Mouse (Mus musculus) left cerebral cortex, adult 9 months (tissue): ENCODE data around the gene Pnpo.

Source experiments
- DNase-seq, 2 experiments: peaks; one replicate each; pipeline ENCODE4 v3.0.0; 2022; ENCODE audit warnings: low spot score in 2 of 2

The Pnpo gene

DNA sequence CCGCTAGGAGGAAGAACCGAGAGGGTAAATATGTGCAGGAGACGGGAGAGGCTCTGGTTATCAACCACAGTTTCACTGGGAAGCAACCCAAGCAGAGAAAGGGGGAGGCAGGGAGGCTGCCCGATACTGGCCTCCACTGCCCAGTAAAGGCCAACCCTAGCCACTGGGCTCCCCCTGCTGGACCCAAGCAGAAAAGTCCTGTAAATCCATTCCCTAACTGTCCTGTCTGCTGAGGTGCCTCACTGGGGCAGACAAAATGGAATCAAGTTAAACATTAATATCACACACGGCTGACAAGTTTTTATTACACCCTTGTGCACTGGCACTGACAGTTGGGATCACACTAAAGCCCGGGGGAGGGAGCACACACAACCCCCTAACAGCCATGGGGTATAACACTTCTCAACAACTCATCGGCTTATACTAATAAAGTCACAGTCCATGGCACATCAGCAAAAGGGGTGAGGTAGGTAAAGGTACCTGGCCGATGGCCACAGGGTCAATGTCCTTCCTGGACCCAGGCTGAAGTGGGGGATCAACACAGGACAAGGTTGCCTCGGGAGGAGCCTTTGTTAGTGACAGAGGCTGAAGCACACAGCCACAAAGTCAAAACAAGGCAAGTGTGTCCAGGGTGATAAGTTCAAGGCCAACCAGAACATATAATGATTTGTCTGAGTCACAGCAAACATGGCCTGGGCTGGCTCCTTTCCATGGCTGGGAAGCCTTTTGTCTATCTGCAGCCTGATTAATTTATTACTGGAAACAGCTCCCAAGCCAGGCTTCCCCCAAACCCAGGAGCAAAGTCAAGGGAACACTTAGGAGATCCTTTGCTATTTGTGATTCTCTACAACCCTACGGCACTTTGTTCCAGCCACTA is 6.0 kb downstream of the Pnpo start:
- DNase-seq = no peak

DNA sequence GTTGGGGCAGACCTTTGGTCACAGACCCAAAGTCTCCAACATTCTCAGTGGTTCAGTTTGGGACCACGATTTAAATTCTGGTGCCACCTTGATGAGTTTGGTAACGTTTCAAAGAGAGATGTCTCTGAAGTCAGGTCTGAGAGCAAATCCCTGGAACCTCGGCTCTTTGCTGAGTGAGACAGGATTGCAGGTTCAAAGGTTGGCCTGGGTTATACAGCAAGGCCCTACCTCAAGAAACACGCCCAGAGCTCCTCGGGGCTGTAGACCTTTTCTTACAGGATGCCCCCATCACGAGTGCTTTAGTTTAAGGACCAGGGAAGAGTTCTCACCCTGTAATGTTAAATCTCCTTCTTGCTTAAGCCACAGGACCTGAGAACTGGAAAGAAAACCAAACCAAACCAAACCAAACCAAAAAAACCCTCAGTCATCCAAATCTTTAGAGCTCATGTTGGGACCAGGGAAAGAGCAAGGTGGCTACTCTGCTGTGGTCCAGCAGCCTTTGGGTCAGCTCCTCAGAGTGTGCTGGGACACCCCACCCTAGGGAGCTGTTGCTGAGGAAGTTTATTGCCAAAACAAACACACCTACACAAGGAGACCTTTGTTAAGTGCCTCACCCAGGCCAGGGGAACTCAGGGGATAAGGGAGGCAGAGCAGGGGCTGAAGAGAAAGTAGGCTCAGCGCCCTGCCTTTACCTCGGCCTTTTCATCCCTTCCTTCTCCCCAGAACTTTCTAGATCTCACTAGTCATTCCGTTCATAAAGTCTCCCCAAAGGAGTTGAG is 7.7 kb downstream of the Pnpo start:
- DNase-seq = no peak

DNA sequence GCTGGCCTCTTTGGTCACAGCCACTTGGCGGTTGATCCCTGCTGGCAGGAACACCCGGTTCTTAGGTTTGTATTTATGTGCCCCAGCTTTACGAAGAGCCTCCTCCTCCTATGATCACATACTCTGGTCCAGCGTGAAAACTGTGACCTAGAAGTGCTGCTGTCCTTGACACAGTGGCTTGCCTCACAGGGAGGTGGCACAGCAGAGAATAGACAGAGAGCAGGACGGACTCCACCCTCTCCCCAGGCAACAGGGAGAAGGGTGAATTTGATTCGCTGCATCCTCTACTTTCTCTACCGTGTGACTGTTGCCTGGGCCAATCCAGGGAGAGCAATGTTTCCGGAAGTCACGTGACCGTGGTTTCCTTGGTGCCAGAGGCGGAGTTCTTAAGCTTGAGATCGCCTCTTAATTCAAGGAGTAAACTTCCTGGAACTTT is 8.8 kb downstream of the Pnpo start:
- DNase-seq = peak in 1 of 2 experiments; percentile 64

DNA sequence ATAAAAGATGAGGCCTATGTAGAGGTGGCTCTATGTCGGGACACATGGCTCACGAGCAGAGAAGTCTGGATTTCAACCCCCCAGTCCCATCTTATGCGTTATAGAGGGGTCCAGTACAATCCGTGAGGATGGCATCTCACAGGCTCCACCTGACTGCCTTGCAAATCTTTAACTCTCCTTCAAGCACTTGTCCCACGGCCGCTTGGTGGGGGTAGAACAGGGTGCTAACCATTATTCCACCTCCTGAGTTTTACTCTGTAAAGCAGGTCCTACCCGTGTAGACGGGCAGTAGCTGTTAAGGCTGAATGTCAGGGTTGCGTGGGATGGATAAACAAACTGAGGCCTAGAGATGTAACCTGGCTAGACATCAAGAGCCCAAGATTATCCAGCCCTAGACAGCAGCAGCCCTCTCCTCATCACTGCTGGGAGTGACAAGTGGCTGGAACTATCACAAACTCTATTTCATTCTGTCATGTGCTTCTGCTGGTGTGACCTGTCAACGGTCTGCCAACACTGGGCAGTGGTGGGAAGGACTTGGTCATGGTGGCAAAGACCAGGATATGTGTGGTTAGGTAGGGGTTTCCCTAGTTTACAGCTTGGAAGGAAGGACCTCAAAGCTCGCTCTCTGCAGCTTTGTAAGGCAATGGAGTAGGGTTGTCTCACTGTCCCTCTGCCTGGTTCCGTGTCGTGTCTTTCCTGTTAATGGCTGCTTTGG is 10.1 kb downstream of the Pnpo start:
- DNase-seq = no peak

DNA sequence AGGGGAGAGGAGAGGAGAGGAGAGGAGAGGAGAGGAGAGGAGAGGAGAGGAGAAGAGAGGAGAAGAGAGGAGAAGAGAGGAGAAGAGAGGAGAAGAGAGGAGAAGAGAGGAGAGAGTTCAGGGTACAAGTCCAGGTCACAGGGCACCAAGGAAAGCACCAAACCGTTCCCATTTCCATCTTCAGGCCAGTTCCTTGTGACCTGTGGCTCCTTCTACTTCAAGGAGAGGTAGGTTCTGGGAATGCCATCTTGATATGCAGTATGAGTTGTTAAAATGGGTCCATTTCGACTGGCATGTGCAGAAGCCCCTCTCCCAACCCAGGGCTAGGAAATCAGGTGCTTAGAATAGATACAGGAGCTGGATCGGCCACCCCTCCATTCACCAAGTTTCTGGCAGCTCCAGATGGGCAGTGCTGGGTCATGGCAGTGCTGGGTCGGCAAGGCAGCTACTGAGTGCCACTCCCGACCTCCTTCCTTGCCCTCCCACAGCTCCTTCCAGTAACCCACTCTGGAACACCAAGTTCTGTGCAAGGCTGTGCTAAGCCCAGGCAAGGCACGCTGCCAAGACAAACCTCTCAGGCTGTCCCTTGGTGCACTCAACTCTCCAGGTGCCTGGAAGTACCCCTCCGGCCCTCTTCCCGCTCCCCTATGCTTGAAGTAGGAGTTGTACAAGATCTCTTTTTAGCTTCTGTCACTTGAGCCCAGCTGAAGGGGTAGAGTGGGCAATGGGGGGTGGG is 12.3 kb downstream of the Pnpo start:
- DNase-seq = no peak

DNA sequence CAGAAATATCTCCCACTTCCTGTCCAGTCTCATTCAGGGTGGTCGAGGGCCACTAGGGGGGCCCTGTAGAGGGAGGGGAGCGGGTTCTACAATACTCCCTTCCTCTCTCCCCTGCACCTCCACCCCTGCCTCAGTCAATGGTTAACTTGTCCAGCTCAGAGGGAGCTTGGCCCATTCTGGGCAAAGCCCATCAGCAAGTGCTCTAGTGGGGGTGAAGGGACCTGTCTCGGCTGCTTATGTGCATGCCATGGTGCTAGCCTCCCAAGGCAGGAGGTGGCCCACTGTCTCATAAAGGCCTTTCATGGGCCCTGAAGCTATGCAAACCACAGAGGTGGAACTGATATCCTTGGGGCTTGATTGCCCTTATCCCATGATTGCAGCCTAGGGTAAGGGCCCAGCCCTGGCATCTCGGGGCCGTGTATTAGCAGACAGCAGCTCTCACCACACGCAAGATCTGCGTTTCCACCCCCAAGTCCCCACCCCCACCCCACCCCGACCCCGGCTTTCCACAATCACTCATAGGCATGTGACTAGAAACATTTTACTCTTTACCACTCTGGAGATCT is 13.9 kb downstream of the Pnpo start:
- no peak for DNase-seq

DNA sequence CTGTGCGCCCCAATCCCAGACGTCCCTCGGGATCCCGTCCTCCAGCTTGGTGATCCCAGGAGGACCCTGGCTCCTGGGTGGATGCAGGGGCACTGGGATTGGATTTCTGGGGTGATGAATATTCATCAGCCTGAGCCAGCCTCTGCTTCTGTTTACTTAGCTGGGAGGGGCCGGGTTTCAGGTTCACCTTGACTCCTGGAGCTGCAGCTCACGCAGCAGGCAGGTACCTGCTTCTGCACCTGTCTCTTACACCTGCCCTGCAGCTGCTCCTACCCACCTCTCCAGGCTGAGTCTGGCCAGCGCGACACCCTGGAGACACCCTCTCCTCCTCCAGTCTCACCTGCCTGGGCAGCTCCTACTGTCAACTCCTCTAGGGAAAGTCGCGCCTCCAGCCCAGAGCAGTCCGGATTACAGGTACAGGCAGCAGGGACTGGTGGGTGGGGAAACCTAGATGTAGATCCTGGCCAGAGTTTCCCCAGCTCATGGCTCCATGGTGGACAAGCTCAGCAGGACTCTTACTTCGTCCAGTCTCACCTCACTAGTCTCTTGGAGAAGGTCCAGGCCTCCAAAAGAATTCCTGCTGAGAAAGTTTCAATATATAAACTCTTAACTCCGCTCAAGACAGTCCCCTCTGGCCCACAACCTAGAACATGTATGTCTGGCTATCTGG is 14.6 kb downstream of the Pnpo start:
- DNase-seq = no peak

DNA sequence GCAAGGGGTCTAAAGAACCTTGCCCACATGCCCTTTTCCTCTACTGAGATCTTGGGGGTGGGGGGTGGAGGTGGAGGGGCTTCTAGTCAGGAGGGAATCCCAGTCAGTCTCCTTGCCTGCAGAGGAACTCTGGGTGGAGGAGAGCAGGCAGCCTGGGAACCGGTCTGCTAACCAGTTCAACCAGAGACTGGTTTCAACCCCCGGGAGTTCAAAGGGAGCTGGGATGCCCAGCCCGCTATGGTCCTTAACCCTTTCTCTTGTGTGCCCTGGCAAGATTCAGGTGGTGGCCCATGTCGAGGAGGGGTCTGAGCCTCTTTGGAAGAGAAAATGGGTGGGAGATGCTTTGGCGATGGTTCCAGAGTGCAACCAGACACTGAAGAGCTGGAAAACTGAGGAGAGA is 15.1 kb downstream of the Pnpo start:
- DNase-seq = no peak

DNA sequence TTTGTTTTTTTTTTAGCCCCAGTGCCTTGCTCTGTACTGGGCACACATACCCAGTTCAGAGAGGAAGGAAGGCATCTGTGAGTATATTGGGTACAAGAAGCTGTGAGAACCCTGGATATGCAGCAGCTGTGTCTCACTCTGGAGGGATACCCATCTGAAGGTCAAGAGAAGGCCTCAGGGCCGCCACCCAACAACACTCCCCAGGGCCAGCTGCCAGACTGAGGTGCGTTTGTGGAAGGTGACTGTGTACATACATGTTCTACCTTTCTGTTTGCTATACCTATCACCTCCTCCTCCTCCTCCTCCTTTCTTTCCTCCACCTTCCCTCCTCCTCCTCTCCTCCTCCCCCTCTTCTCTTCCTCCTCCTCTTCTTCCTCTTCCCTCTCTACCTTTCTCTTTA is 15.7 kb downstream of the Pnpo start, which contains the start of gene Prr15l:
Gene Prr15l (plus strand): TSS at position 17 of the 400 bp plus-strand sequence.
- DNase-seq = no peak

DNA sequence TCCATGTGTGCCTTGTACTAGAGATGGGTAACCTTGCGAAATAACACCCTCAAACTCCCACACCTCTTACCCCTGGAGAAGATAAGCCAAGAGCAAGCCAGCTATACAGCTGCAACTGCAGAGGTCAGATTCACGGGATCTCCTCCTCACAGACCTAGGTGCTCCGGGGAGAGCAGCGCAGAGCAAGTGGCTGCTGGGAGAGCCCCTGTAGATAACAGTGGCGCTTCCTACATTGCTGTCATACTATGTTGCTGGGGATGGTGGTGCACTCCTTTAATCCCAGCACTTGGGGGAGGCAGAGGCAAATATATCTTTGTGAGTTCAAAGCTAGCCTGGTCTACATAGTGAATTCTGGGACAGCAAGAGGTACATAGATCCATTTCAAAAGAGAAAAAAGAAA is 17.2 kb downstream of the Pnpo start:
- no peak for DNase-seq

DNA sequence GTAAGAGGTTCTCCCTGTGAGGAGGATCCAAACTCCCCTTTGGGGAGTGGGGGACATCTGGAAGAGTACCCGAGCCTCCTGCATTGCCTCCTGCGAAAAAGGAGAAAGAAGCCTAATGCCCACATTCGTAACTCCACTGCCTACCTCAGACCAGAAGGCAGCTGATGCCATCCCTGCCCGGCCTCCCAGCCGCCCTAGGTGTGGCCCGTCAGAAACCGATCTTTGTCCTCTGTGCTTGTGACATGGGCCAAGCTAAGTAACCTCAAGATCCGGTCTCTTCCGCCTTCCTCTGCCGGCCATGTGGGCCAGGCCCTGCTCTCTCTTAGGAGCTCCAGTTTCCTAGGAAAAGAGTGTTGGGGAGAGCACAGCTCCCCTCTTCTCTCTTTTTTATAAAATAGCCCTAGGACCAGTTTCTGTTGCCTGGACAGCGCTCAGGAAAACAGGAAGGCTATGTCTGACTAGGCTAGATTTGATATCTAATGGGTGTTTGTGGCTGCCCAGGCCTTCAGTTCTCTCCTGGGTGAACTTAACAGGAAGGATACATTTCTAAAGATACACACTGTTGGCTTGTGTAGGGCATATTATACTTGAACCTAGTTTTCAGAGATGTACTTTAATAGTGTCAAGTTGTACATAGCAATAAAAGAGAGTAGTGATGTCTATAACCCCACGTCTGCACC is 18.2 kb downstream of the Pnpo start:
- DNase-seq = no peak

DNA sequence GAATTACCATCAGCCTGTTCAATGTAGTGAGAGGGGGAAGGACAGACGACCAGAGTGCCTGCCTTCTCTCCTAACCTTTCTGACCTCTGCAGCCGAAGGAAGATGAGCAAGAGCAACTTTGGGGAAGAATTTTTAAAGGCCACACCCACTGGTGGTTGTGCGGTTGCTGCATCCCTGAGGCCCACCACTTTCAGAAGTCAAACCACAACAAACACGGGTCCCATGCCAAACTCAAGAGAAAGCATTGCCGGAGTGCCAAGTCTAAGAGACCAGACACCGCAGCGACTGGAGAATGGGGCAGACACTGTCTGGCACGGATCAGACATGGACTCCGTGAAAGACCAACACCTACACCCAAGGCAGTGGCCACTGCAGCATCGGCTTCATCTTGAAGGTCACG is 18.9 kb downstream of the Pnpo start:
- no peak for DNase-seq

DNA sequence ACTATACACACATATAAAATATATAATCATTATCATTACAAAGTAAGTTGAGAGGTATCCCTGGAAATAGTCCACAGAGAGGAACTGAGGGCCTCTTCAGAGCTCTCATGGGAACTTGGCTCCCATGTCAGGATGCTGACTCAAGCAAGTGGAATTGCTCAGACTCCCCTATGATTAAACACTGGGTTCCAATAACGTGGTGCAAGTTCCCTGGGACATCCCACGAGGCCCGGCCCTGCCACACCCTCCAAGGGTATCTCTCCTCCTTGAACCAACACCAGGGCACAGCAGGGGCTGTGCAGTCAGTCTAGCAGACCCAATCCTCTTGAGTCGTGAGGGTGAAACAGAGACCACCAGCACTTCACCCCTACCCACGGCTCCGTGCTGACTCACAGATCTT is 24.8 kb downstream of the Pnpo start:
- DNase-seq = no peak

DNA sequence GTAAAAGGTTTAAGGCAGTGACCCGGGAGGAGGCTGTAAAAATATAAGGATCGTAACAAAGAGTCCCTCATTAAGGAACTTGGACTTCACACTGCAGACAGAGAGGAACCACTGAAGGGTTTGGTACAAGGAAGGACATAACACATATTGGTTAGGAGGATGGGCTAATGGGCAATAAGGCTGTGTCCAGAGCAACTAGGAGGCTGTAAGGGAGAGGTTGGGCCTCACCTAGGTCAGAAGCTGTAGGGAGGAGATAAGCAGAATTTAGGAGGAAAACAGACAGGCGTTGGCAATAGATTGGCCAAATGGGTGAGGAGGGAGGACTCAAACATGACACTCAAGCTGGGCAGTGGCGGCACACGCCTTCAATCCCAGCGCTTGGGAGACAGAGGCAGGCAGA is 26.4 kb downstream of the Pnpo start:
- no peak for DNase-seq

DNA sequence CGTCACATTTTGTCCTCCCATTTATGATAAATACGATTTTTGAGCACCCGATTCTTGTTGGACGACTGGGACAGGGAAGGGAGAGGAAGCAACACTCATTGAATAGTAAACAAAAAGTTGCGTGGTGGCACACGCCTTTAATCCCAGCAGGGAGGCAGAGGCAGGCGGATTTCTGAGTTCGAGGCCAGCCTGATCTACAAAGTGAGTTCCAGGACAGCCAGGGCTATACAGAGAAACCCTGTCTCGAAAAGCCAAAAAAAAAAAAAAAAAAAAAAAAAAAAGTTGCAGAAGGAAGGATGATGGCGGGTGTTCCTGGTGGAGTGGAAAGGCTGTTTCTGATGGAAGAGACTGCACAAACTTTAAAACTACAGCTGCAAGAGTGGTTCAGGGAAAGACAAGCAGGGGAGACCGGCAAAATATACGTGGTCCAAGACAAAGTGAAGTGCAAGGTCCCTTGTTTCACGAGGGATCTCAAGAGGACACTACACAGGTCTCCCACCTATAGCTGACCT is 26.8 kb downstream of the Pnpo start:
- no peak for DNase-seq

DNA sequence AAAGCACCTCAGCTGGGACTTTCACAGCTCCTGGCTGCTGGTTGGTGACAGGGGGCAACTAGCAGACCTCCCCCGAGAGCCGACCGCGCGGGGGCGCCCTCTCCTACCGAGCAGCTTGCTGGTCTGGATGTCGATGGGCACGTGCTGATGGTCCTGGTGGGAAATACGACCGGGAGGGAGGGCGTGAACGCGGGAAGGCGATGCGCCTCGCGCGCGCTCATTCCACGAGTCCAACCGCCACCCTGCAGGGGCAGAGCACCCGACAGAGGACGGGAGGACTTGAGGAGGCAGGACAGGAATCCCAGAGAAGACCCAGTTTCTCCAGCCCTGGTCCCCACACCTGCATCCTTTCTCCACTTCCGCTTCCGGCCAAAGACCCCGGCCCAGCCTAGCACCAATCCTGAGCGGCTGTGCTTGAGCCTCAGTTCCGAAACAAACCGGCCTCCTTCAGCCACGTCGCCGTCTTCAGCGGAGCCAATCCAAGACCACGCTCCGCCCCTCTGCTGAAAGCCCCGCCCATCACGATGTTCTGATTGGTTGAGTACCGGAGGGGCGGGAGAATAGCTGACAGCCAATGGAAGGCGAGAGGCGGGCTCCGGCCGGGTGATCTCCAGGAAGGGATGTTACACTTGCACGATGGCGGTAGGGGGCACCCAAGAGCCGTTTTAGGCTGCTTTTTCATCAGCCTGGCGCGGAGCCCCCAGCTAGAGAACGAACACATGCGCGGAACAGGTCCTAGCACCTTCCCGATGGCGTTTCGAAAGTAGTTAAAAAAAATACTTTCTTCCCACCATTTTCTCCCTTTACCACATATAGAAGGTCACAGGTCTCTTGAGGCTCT is 27.5 kb downstream of the Pnpo start, which contains the start of gene Cdk5rap3:
Gene Cdk5rap3 (minus strand): TSS at position 453 of the 841 bp plus-strand sequence.
- peak; percentile 96 to 99 for DNase-seq

DNA sequence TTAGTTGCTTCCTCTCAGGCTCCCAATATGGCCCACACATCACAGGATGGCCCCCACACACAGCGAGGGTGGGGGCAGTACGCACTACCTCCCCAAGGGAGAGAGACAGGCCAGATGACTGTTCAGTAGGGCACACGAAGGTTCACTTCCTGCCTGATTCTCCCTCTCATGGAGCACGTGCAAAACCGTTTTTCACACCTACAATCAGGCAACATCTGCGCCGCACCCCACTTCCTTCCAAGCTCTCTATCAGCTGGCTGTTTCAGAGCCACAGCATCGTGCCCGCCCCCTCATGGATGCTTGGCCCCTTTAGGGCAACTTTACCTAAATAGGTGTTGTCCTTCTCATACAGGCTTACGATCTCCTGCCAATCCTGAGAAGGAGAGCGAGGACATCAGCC is 31.1 kb downstream of the Pnpo start:
- DNase-seq = no peak

DNA sequence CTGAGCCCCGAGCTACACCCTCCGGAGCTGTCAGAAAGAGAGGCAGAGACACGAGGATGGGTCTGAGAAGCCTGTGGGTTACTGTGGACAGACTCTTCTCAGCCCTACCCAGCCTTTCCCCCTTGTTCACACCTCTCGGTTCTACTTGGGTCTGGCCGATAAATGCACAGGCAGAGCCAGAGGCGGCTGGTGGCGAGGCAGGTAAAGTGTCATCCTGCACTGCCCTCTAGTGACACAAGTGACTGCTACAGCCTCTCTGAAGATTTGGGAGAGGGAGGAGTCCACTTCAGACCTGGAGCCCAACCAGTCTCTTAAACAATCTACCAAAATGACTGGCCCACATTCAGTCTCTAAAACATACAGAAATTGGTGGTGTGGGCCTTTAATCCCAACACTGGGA is 33.8 kb downstream of the Pnpo start:
- peak in 1 of 2 experiments; percentile 89 for DNase-seq

DNA sequence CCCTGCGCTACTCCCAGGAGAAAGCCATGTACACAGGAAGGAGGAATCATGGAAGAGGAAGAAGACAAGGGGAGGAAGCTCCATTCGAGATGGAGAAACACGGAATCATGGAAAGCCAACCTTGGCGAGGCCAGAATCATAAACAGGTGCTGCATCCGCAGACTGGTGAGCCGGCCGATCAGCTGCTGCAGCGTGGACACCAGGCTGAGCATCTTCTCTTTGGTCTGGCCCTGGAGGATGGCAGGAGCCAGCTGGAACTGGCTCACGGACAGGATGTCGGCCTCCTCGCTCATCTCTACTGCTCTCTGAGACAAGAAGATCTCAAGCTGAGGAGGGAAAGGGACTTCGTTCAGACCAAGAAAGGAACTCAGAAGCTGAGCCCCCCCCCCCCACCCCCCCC is 35.2 kb downstream of the Pnpo start:
- no peak for DNase-seq
